Mouse (Mus musculus): Measurements from ENCODE around the gene Spaca4.

Gene Spaca4

DNA sequence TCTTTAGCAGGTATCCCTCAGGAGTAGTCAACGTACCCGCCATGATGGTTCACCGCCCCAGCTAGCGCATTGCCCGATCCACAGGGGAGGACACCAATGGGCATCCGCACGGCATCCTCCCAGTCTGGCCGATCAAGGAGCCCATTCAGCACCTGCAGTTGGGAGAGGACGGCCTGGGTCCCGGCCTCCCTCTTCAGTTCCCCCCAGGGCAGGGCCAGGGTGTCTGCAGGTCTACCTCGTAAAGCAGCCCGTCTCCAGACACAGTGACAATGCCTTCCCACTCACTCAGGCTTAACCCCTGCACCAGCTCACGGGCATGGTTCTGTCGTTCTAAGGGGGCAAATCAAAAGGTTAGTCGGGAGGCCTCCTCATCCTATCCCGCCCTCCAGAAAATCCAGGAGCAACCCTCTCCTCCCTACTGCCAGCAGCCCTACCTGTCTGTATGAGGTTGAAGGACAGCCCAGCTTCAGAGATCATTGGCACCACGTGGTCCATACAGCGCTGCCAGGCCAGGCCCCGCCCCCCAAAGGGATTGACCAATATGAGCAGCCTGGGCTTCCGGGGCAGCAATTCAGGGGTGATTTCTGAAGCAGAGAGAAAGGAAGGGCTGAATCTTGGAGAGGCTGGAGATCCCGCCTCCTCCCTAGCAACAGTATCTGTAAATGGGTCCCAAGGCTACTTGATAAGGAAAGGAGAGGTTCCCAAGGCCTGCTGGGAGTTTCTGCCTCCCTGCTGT lies 13.4 kb downstream of the Spaca4 start:
- DNase-seq (ENCODE audit: low spot score in 2 of 2) = no peak

GRCm38 (mm10) chr7:45711316-45712021 lies 14.1 kb downstream of the Spaca4 start:
- no peak for DNase-seq (ENCODE audit: low spot score in 2 of 2)

DNA sequence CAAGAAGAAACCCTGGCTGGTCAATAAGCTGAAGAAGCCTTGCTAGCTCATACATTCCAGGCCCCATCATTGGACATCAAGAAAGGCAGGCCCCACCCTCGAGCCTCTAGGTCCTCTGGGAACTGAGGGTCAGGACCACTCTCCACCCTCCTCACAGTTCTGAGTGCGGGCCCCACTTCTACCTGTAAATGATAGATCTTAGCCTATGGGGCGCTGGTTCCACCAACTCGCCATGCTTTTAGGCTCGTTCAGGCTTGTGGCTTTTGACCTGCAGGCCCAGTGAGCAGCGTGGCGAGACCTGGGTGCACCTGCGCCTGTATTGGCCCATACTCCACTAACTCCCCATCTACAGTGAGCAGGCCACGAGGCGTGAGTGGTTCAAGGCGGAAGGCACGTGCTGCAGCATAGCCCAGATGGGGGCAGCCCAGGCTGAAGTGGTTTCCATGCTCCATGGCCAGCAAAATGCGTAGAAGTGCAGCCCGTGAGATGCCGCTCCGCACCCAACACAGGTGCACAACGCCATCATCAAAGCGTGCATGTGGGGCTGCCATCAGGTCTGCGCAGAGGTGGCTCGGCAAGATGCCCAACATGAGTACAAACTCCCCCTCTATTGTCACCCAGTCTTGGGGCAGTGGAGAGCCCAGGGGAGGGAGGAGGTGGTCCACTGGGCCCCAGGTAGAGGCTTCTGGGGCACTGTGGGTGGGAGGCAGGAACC lies 15.0 kb downstream of the Spaca4 start:
- DNase-seq (ENCODE audit: low spot score in 2 of 2) = no peak

DNA sequence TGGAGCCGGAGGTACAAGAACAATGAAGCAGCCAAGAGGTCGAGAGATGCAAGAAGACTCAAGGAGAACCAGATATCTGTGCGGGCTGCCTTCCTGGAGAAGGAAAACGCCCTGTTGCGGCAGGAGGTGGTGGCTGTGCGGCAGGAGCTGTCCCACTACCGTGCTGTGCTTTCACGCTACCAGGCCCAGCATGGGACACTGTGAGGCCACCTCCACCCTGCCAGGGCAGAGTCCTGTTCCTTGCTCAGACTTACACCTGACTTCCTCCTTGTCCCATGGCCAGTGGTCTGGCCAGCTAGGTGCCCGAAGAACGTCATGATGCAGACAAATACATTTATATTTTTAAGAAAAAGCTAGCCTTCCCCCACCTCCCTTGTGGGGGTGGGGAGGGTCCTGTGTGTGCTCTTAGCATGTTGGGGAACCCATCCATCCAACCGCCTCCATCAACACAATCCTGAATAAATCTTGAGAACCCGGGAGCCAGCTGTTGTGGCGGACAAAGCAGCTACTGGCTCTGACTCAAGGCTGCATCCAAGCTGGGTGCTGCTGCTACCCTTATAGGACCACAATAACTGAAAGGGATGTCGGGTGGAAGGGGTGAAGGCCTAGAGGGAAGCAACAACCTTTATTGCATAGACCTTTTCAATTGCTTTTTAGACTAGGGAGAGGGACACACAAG lies 15.8 kb downstream of the Spaca4 start:
- no peak for DNase-seq (ENCODE audit: low spot score in 2 of 2)

GRCm38 (mm10) chr7:45709036-45709435 lies 16.6 kb downstream of the Spaca4 start:
- no peak for DNase-seq (ENCODE audit: low spot score in 2 of 2)

GRCm38 (mm10) chr7:45708221-45708761 lies 17.3 kb downstream of the Spaca4 start:
- no peak for DNase-seq (ENCODE audit: low spot score in 2 of 2)

DNA sequence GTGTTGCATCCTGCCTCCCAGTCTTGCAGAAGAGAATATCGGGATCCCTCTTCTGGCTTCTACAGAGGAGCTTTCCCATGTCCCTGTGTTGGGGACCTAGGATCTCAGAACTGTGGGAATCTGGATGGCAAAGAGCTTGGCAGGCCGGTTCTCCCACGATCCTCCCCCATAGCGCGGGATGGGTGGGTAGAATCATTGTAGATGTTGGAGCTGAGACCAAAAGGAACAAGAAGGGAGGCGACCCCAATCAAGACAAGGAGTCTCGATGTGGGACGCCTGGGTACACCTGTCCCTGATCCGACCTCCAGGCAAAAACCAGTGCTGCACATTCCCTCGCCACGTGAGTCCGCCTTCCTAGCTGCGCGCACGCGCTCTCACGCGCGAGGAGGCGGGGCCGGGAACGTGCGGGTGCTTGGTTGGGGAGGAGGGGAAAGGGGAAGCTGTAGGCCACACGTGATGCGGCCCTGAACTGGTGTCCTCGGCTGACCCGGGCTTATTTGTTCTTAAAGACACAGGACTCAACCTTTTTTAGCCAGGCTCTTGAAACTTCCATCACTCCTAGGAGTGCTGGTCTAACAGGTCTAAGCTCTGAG lies 18.1 kb downstream of the Spaca4 start:
- peak; percentile 72 to 89 for DNase-seq (ENCODE audit: low spot score in 2 of 2)

DNA sequence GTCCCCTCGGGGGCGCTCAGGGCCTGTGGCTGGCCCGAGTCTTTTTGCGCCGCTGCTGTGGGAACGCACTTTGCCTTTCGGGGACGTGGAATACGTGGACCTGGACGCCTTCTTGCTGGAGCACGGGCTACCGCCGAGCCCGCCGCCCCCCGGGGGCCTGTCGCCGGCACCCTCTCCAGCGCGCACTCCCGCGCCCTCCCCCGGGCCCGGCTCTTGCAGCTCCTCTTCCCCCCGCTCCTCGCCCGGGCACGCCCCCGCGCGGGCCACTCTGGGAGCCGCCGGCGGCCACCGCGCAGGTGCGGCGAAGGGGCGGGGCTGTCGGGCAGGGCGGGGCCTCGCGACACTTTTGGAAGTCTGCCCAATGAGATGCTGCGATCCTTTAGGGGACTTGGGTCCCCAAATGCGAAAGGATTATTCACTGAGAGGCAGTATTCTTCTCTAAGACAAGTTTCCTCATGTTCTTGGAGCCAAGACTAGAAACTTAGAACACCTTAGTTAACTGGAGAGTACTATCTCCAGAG lies 18.8 kb downstream of the Spaca4 start:
- peak; percentile 73 to 88 for DNase-seq (ENCODE audit: low spot score in 2 of 2)

DNA sequence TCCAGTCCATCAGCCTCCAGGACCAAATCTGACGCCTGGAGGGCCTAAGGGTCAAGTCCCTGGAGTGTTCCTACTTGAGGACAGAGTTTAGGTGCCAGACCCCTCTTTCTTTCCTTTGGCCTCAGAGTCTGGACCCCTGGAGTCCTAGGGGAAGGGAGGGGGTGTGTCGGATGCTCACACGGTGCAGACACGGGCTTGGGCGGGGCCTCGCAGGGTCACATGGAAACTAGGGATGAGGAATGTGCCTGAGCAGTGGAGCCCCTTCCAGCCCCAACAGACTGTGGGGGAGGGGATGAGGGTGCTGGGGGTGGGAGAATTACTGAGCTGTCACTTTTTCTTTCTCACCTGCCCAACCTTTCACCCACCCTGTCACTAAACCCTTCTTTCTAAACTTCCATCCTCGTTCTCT lies 19.7 kb downstream of the Spaca4 start:
- peak; percentile 42 to 66 for DNase-seq (ENCODE audit: low spot score in 2 of 2)

GRCm38 (mm10) chr7:45705443-45705864 lies 20.2 kb downstream of the Spaca4 start:
- no peak for DNase-seq (ENCODE audit: low spot score in 2 of 2)

- DNase-seq (ENCODE audit: low spot score in 2 of 2) = peak; percentile 78 to 93
Measured at GRCm38 (mm10) chr7:45704730-45705442, 20.7 kb downstream of the Spaca4 start, which contains the start of gene Dbp. TSS of gene Dbp (plus strand) at chr7:45705088.

DNA sequence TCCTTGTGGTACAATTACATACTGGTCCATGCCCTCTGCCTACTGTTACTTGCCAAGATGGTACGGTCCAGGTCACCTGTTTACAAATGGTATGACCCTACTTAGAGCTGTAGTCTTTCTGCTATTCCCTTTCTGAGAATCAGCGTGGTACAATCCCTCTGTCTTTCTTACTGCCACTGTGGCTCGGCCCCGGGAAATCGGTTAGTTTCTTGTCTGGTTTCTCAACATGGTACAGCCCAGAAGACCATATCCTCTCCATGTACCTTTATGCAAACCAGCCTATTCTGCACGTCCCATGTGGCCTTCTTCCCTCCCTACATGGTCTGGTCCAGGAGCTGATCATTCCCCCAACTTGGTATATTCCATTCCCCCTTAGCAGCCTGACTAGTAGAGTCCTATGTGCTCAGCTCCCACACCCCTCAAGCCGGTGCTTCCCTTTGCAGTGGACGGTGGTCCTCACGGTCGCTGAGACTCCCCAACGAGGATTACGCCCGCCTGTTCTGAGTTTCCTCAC lies 21.5 kb downstream of the Spaca4 start:
- peak; percentile 38 to 59 for DNase-seq (ENCODE audit: low spot score in 2 of 2)

- no peak for DNase-seq (ENCODE audit: low spot score in 2 of 2)
Measured at GRCm38 (mm10) chr7:45703521-45704033, 22.0 kb downstream of the Spaca4 start.

DNA sequence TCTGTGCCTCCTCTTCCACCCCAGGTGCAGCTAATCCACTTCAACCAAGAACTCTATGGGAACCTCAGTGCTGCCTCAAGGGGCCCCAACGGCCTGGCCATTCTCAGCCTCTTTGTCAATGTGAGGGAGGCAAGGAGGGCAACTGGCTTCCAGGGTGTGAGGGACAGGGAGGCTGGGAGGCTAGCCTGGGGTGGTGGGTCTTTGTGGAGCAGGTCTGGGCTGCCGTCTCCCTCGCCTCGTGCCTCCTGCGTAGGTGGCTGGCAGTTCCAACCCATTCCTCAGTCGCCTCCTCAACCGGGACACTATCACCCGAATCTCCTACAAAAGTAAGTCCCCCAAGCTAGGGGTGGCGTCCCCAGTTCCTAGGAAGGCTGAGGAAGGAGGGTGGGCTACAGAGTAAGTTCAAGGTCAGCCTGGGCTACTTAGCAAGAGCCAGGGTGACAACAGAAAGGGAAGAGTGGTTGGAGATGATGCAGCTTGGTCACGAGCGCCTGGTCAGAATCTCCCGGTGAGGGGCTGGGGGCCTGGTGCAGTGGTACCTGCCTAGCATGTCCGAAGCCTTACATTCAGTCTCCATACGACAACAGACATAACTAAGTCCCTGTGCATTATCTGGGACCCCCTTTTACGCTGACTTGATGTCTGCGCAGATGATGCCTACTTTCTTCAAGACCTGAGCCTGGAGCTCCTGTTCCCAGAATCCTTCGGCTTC lies 22.6 kb downstream of the Spaca4 start:
- no peak for DNase-seq (ENCODE audit: low spot score in 2 of 2)

- no peak for DNase-seq (ENCODE audit: low spot score in 2 of 2)
Measured at GRCm38 (mm10) chr7:45702316-45702715, 23.3 kb downstream of the Spaca4 start.

DNA sequence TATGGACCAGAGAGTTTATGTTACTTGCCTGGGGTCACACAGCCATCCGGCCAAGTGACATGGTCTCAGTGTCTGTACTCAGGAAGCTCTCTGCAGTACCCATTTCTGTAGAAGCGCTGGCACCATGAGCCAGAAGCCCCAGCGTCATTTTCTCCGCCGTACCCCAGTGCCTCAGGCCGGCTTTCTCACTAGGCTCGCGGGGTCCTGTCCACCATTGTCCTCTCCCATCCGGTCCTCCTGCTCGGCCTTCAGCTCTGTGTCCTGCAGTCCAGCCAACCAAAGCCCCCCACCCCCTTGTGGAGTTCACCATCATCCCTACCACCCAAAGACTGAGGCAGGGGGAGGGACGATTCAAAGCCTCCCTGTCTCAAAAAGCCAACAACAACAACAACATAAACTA lies 24.0 kb downstream of the Spaca4 start:
- no peak for DNase-seq (ENCODE audit: low spot score in 2 of 2)

GRCm38 (mm10) chr7:45701072-45701471 lies 24.5 kb downstream of the Spaca4 start:
- DNase-seq (ENCODE audit: low spot score in 2 of 2) = no peak

- DNase-seq (ENCODE audit: low spot score in 2 of 2) = peak in 1 of 2 experiments; percentile 74
Measured at GRCm38 (mm10) chr7:45700301-45701015, 25.2 kb downstream of the Spaca4 start.
